Mouse (Mus musculus): ENCODE results near the gene Ttc8. TPM values are rescaled to one million over a fixed set of nuclear protein-coding genes. Genes with fewer than 3 reads are reported as not detected.
"Not testable (repeated sequence)": the region's sequence is repeated elsewhere in the genome, so short reads cannot be mapped to it uniquely, and the experiment has no call there.

The Ttc8 gene
- total and polyA plus RNA-seq, 3 experiments = 4.5 to 6.8 (median 4.9) TPM

DNA sequence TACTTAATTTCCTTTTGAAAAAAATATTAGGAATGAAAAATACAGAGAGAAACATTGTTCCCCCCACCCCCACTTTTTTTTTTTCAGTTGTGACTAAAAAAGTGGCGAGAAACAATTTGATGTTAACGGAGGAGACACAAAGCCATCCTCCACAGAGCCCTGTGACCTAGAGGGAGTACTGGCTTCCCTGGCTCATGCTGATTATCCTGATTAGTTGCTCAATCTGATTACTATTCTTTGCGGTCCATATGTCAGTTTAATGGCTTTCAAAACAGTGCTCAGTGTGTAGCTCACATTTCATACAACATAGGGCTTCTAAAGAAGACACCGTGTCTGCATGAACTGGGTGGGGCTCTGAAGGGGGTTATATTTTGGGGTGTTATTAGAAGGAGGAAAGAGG is 12.1 kb downstream of the Ttc8 start:
- dilution Hi-C loops (cut with MboI; ENCODE audit: extremely low pct_ligation_motif_present, extremely low pct_unique_long_range_greater_than_20kb, low sequenced_read_pairs) = no loop called here
- no peaks in the 10 kb centered on the region for H3K36me3 ChIP-seq (replicated peaks in 1 of 2; ENCODE audit: control insufficient read depth in 1 of 2, insufficient read depth in 1 of 2, low read length in 1 of 2)

DNA sequence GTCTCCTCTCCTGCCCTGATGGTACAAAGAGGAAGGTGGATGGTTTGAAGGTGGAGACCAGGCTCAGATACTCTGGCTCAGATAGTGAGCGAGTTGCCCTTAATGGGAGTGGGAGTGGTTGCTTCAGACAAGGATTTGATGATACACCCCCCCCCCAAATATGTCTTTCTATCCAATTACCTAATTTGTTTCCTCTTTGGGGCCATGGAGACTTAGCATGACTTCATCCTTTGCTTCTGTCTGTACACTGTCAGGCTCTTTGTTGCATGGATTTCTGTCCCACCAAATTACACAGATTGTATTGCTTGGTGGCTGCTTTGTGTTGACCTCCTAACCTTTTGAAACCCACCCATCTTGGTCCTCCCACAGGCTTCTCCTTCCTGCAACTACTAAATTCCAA is 12.5 kb downstream of the Ttc8 start:
- Histone ChIP-seq H3K9ac (ENCODE audit: insufficient read depth, low read depth) (no peak overlapping the region), H3K4me2 (ENCODE audit: insufficient read depth, low read depth, poor library complexity, severe bottlenecking) (no peak overlapping the region), H3K27me3 (replicated peaks) (no peaks in the 10 kb centered on the region), H3K27ac (ENCODE audit: insufficient read depth, low read depth) (no peak overlapping the region), H3K9me3 (replicated peaks; ENCODE audit: low read length) (peaks cover 4% of the 10 kb centered on the region), H3K4me3 (replicated peaks in 1 of 3; ENCODE audit: low read depth in 2 of 3, low read length in 2 of 3, poor library complexity in 1 of 3) (no peak overlapping the region), H3K4me1 (ENCODE audit: control insufficient read depth in 1 of 2, insufficient read depth in 2 of 2) (peaks cover 0 to 10% of the 10 kb centered on the region in 2 experiments; a peak in 2 of 4 replicates), H3K36me3 (replicated peaks in 1 of 2; ENCODE audit: control insufficient read depth in 1 of 2, insufficient read depth in 1 of 2, low read length in 1 of 2) (no peaks in the 10 kb centered on the region), H3K79me2 (replicated peaks; ENCODE audit: control insufficient read depth, extremely low read depth, insufficient read depth, poor library complexity, severe bottlenecking) (no peaks in the 10 kb centered on the region)
- dilution Hi-C loops (cut with MboI; ENCODE audit: extremely low pct_ligation_motif_present, extremely low pct_unique_long_range_greater_than_20kb, low sequenced_read_pairs) (no loop called here), in situ Hi-C loops (cut with MboI; ENCODE audit: low pct_ligation_motif_present, low pct_unique_long_range_greater_than_20kb, low sequenced_read_pairs) (no loop called here)
- no peak for DNase-seq (ENCODE audit: extremely low read depth)
- TF ChIP-seq KAT2A (IDR thresholded peaks at IDR 0.05; ENCODE audit: insufficient replicate concordance, low read length) (no peak), MEF2A (IDR thresholded peaks at IDR 0.05; ENCODE audit: borderline replicate concordance, low read depth, low read length) (no peak), TBP (conservative IDR thresholded peaks at IDR 0.05; ENCODE audit: low read depth, low read length) (no peak), UBTF (IDR thresholded peaks at IDR 0.05; ENCODE audit: low read depth, low read length) (no peak), MYC (IDR thresholded peaks at IDR 0.05; ENCODE audit: low read depth, low read length) (no peak), CTCF (conservative IDR thresholded peaks at IDR 0.05 in 1 of 2, IDR thresholded peaks at IDR 0.05 in 1 of 2; ENCODE audit: low read depth in 2 of 2, low read length in 2 of 2) (no peak), E2F4 (IDR thresholded peaks at IDR 0.05; ENCODE audit: insufficient replicate concordance, low read depth, low read length) (no peak), ZC3H11A (IDR thresholded peaks at IDR 0.05; ENCODE audit: low read depth, low read length) (no peak), ZKSCAN1 (IDR thresholded peaks at IDR 0.05; ENCODE audit: borderline replicate concordance, low read depth, low read length) (no peak)

More for the DNA sequence above, 12.1 kb downstream of the Ttc8 start:
- Histone ChIP-seq H3K4me3 (replicated peaks in 1 of 3; ENCODE audit: low read depth in 2 of 3, low read length in 2 of 3, poor library complexity in 1 of 3) (no peak overlapping the region), H3K27ac (ENCODE audit: insufficient read depth, low read depth) (no peak overlapping the region), H3K27me3 (replicated peaks) (no peaks in the 10 kb centered on the region), H3K9me3 (replicated peaks; ENCODE audit: low read length) (peaks cover 4% of the 10 kb centered on the region), H3K4me2 (ENCODE audit: insufficient read depth, low read depth, poor library complexity, severe bottlenecking) (no peak overlapping the region), H3K9ac (ENCODE audit: insufficient read depth, low read depth) (no peak overlapping the region), H3K79me2 (replicated peaks; ENCODE audit: control insufficient read depth, extremely low read depth, insufficient read depth, poor library complexity, severe bottlenecking) (no peaks in the 10 kb centered on the region), H3K4me1 (ENCODE audit: control insufficient read depth in 1 of 2, insufficient read depth in 2 of 2) (peaks cover 0 to 10% of the 10 kb centered on the region in 2 experiments; a peak in 2 of 4 replicates)
- TF ChIP-seq IRF4 (IDR thresholded peaks at IDR 0.05; ENCODE audit: low read depth, low read length) (no peak), POLR2AphosphoS2 (IDR thresholded peaks at IDR 0.05; ENCODE audit: low read depth, low read length) (no peak), BHLHE40 (IDR thresholded peaks at IDR 0.05; ENCODE audit: low read depth, low read length) (no peak)
- no peak for DNase-seq (ENCODE audit: extremely low read depth)
- in situ Hi-C loops (cut with MboI; ENCODE audit: low pct_ligation_motif_present, low pct_unique_long_range_greater_than_20kb, low sequenced_read_pairs) = no loop called here

DNA sequence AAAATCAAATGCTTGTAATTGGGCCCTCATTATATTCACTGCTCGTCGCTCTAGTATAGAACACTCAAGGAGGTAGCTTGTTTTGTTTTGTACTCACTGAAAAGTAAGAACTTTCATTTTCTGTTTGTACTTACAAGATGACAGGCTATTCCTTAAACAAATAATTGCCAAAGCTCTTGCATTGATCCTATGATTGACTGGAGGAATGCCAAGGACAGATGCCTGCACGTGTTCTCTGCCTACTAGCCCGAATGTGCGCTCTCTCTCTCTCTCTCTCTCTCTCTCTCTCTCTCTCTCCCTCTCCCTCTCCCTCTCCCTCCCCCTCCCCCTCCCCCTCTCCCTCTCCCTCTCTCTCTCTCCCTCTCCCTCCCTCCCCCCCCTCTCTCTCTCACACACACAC is 30.9 kb downstream of the Ttc8 start:
- peaks cover 0 to 11% of the 10 kb centered on the region in 2 experiments; a peak in 2 of 4 replicates for H3K4me1 ChIP-seq (ENCODE audit: control insufficient read depth in 1 of 2, insufficient read depth in 2 of 2)
- in situ Hi-C loops (cut with MboI; ENCODE audit: low pct_ligation_motif_present, low pct_unique_long_range_greater_than_20kb, low sequenced_read_pairs); H3K4me2 ChIP-seq (ENCODE audit: insufficient read depth, low read depth, poor library complexity, severe bottlenecking); H3K9me3 ChIP-seq (replicated peaks; ENCODE audit: low read length); H3K36me3 ChIP-seq (replicated peaks in 1 of 2; ENCODE audit: control insufficient read depth in 1 of 2, insufficient read depth in 1 of 2, low read length in 1 of 2); H3K4me3 ChIP-seq (replicated peaks in 1 of 3; ENCODE audit: low read depth in 2 of 3, low read length in 2 of 3, poor library complexity in 1 of 3); H3K27me3 ChIP-seq (replicated peaks); H3K9ac ChIP-seq (ENCODE audit: insufficient read depth, low read depth); DNase-seq (ENCODE audit: extremely low read depth); H3K27ac ChIP-seq (ENCODE audit: insufficient read depth, low read depth); dilution Hi-C loops (cut with MboI; ENCODE audit: extremely low pct_ligation_motif_present, extremely low pct_unique_long_range_greater_than_20kb, low sequenced_read_pairs); H3K79me2 ChIP-seq (replicated peaks; ENCODE audit: control insufficient read depth, extremely low read depth, insufficient read depth, poor library complexity, severe bottlenecking): not testable (repeated sequence)

Measured in CH12.LX (cell line).